Mouse (Mus musculus) liver, embryonic 16.5 days (tissue): ENCODE results near the gene Csnk2b. TPM values are rescaled to one million over a fixed set of nuclear protein-coding genes. Genes with fewer than 3 reads are reported as not detected.
A peak's percentile ranks its signal among the peaks of the same experiment; 100 is the strongest.

Source experiments
- ATAC-seq: fragments of 200-750 bp; cut with Nextera tagmentation; 2 replicates; pipeline ENCODE4 v1.8.0; 2017; ENCODE audit warnings: low read depth, mild to moderate bottlenecking, moderate number of reproducible peaks, moderate library complexity
- H3K27ac ChIP-seq: fragments of 300-500 bp; sonication (generic); 2 replicates; pipeline ENCODE4 v1.5.1; 2014; ENCODE audit warnings: mild to moderate bottlenecking, low read length
- H3K27me3 ChIP-seq: fragments of 300-500 bp; sonication (generic); 2 replicates; pipeline ENCODE4 v1.6.1; 2014; ENCODE audit warnings: low read depth, low read length, mixed read lengths; ENCODE audit not compliant: control insufficient read depth, insufficient read depth
- H3K36me3 ChIP-seq: fragments of 300-500 bp; sonication (generic); 2 replicates; pipeline ENCODE4 v1.6.1; 2014; ENCODE audit warnings: mild to moderate bottlenecking; ENCODE audit not compliant: control insufficient read depth, insufficient read depth
- H3K4me1 ChIP-seq: fragments of 300-500 bp; sonication (generic); 2 replicates; pipeline ENCODE4 v1.6.1; 2014; ENCODE audit warnings: low read depth, low read length, mixed read lengths; ENCODE audit not compliant: control insufficient read depth
- H3K4me2 ChIP-seq: fragments of 300-500 bp; sonication (generic); 2 replicates; pipeline ENCODE4 v1.6.1; 2014; ENCODE audit warnings: low read depth, low read length, mixed read lengths
- H3K4me3 ChIP-seq: fragments of 300-500 bp; sonication (generic); 2 replicates; pipeline ENCODE4 v1.5.1; 2014; ENCODE audit warnings: low read depth, mild to moderate bottlenecking, low read length
- H3K9ac ChIP-seq: fragments of 300-500 bp; sonication (generic); 2 replicates; pipeline ENCODE4 v1.6.1; 2014; ENCODE audit warnings: low read depth, low read length
- H3K9me3 ChIP-seq: fragments of 300-500 bp; sonication (generic); replicated peaks from 2 replicates; pipeline ENCODE4 v1.6.1; 2016; ENCODE audit warnings: low read length; ENCODE audit not compliant: control insufficient read depth
- WGBS: fragments of 180-500 bp; shearing (Covaris S2); extraction: QIAGEN DNeasy Blood & Tissue Kit; methylation state at CpG from one replicate; pipeline ENCODE4 v1.1.7; 2014; ENCODE audit not compliant: insufficient replicate concordance; 5-methylcytosine and 5-hydroxymethylcytosine counted together
- polyA plus RNA-seq: library from polyadenylated mRNA; unstranded; fragments of >200 nt; fragmentation: Nextera tagmentation; extraction: Ambion mirVana; gene quantifications from 2 replicates; pipeline ENCODE4 v1.2.1, GENCODE M21; 2015

Csnk2b gene
- polyA plus RNA-seq, 1 experiment from 2014 or later = 115 TPM

DNA sequence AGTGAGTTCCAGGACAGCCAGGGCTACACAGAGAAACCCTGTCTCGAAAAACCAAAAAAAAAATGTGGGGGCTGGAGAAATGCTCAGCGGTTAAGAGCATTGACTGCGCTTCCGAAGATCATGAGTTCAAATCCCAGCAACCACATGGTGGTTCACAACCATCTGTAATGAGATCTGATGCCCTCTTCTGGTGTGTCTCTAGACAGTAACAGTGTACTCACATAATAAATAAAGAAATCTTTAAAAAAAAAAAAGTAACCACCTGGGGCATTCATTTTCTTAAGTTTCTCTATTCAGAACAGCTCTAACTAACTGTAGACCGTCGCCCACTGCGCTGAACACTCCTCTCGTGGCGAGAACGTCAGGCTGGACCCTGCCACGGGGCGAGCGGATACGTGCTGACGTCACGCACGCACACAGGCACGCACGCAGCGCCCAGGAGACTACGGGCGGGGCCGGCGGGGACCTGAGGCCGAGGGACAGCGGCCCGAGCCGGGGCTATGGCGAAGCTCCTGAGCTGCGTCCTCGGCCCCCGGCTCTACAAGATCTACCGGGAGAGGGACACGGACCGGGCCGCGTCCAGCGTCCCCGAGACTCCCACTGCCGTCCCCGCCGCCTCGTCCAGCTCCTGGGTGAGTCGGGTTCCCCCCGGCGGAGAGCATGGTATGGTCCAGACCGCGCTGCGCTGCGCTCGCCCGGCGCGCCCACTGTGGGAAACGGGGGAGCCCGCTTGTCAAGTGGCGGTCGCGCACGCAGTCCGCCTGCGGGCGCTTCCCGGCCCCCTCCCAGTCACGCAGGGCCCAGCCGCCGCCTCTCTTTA, 32.8 kb downstream of the Csnk2b start, which contains the start of gene Abhd16a:
Gene Abhd16a, plus strand, starts transcription at position 439 of the 820 bp plus-strand sequence.
- H3K36me3 ChIP-seq = peaks cover 14% of the 10 kb centered on the region
- 2% methylated on average over 65 of the region's 67 CpGs for WGBS

DNA sequence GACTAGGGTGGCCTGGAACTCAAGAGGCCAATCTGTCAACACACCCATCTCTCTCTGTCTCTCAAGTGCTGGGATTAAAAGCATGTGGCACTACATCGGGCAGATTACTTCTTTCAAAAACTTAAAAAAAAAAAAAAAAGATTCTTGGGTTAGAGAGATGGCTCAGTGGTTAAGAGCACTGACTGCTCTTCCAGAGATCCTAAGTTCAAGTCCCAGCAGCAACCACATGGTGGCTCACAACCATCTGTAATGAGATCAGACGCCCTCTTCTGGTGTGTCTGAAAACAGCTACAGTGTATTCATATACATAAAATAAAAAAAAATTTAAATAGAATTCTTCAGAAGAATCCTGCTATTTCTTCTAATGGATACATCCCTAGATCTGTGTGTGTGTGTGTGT, 33.7 kb downstream of the Csnk2b start:
- WGBS = 30% methylated on average over 2 of the region's 2 CpGs
- Histone ChIP-seq H3K4me2 (no peak overlapping the region), H3K27me3 (no peaks in the 10 kb centered on the region), H3K4me3 (no peak overlapping the region), H3K27ac (no peak overlapping the region), H3K4me1 (peaks cover 14% of the 10 kb centered on the region), H3K36me3 (peaks cover 14% of the 10 kb centered on the region), H3K9ac (no peak overlapping the region), H3K9me3 (no peaks in the 10 kb centered on the region)
- ATAC-seq = no peak

More for the DNA sequence above, 32.8 kb downstream of the Csnk2b start, which contains the start of gene Abhd16a:
- H3K4me1 ChIP-seq = peaks cover 14% of the 10 kb centered on the region
- ATAC-seq = peak; percentile 97
- no peaks in the 10 kb centered on the region for H3K27me3 ChIP-seq
- no peaks in the 10 kb centered on the region for H3K9me3 ChIP-seq
- H3K4me3 ChIP-seq = peak within 1 kb of the TSS; percentile 78
- peak within 1 kb of the TSS; percentile 94 for H3K9ac ChIP-seq
- peak within 1 kb of the TSS; percentile 66 for H3K4me2 ChIP-seq
- peak within 1 kb of the TSS; percentile 95 for H3K27ac ChIP-seq

DNA sequence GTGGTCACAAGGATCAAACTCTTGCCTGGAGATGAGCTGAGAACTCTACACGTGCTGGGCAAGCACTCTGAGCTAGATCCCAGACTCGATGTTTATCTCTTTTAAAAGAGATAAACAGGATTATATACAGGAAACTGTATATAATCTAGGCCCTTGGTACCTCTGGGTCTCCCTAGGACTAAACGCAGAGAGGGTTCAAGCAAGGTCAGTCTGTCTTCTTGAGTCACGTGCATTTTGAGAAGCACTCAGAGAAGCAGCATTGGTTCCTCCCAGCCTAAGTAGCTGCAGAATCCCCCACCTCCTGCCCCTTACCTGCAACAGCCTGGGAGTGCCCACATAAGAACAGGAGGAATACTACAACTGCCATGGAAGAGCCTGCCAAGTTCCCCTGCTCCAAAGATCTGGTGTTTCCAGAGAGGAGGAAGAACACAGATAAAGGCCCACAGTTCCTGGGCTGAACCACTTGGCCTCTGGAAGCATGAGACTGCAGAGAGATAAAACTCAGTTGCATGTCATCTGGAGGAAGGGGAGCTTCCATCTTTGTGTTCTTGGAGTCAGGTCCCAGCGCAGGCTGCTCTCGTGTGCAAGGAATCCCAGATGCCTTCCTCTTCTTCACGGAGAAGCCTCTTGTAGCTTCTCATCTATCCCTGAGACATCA, 36.5 kb downstream of the Csnk2b start, which contains the start of gene Ly6g6f:
Gene Ly6g6f, minus strand, starts transcription at position 403 of the 658 bp plus-strand sequence.
- H3K9ac ChIP-seq = no peak within 1 kb of the TSS
- peaks cover 12% of the 10 kb centered on the region for H3K4me1 ChIP-seq
- H3K4me3 ChIP-seq = no peak within 1 kb of the TSS
- no peak within 1 kb of the TSS for H3K27ac ChIP-seq
- H3K36me3 ChIP-seq = no peaks in the 10 kb centered on the region
- no peak for ATAC-seq
- H3K27me3 ChIP-seq = no peaks in the 10 kb centered on the region
- WGBS = 35% methylated on average over 7 of the region's 7 CpGs
- no peak within 1 kb of the TSS for H3K4me2 ChIP-seq
- no peaks in the 10 kb centered on the region for H3K9me3 ChIP-seq

DNA sequence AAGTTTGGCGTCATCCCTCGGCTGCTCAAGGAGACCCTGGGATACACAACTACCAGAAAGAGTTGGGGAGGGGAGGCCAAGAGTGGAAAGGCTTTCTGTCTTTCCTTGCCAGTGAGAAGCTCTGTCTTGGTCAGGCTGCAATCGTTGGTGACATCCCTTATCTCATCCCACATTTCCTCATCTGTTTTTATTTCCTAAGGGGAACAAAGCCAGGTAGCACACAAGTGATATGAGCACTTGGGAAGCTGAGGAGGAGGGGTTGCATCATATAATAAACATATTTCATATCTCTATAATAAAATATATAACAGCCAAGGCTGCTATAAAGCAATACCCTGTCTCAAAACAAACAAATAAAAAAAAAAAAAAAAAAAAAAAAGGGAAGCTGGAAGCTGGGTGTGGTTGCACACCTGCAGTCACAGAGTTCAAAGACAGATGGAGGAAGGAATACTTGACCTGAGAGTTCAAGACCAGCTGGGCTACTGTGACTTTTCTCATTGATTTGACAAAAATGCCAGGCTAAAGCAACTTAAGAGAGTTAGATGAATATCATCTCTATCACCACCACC, 37.8 kb downstream of the Csnk2b start:
- Histone ChIP-seq H3K4me3 (no peak overlapping the region), H3K27ac (no peak overlapping the region), H3K27me3 (no peaks in the 10 kb centered on the region), H3K9me3 (no peaks in the 10 kb centered on the region), H3K36me3 (no peaks in the 10 kb centered on the region), H3K9ac (no peak overlapping the region), H3K4me2 (no peak overlapping the region), H3K4me1 (peaks cover 19% of the 10 kb centered on the region)
- no peak for ATAC-seq
- 41% methylated on average over 3 of the region's 3 CpGs for WGBS

DNA sequence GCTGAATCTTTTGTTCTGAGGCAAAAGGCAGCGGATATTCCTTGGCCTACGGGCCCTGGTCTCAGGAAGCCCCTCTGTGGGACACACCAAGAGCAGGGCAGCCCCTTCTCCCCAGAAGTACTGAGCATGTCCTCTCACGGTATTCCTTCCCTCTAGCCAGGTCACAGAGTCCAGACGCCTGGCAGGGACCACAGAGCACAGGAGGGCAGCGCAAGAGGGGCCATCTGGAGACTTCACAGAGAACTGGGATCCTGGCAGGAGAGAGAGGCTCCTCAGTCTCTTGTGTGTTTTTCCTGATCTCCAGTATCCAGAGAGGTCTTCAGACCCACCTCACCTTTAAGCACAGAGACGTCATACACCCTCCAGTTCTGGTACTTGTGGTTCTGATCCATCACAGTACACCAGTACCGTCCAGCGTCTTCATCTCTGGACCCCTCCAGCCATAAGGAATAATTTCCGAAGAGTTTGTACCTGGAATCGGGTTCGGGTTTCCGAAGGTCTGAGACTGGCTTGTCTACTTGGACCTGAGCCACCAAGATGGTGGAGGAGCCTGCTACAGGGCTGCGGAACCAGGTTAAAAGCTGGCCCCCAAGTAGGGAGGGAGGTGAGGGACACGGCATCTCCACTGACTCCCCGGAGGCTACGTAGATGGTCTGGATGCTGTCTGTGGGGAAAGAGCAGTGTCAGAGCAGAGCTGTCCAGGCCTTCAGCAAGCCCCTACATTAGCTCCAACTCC, 38.8 kb downstream of the Csnk2b start:
- WGBS = 80% methylated on average over 16 of the region's 16 CpGs

DNA sequence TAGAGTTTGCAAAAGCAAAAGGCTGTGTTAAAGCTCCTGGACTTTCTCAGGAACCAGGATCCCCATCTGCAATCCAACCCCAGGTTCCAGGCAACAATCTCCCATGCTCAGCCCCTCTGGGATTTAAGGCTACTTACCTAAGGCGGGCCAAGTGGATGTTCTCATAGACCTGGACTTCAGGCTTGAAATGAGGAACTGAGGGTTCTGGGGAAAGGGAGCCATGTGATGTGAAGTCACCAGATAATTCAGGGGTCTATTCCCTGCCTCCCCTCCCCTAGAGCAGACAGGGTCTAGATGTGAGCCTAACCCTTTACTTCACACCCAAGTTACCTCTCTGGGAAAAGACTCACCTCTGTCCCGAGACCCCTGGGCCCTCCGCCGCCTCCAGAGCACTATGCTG, 41.1 kb downstream of the Csnk2b start:
- Histone ChIP-seq H3K9ac (no peak overlapping the region; the same call in 1 of the 2 replicates), H3K4me1 (peaks cover 24% of the 10 kb centered on the region), H3K4me3 (no peak overlapping the region), H3K9me3 (no peaks in the 10 kb centered on the region), H3K27me3 (peaks cover 6% of the 10 kb centered on the region), H3K4me2 (no peak overlapping the region; the same call in 1 of the 2 replicates), H3K36me3 (no peaks in the 10 kb centered on the region), H3K27ac (peak overlapping the region; percentile 80; the same call in 1 of the 2 replicates)
- no peak for ATAC-seq
- 86% methylated on average over 4 of the region's 4 CpGs for WGBS

More for the DNA sequence above, 38.8 kb downstream of the Csnk2b start:
- H3K9ac ChIP-seq = no peak overlapping the region
- H3K36me3 ChIP-seq = no peaks in the 10 kb centered on the region
- H3K4me2 ChIP-seq = no peak overlapping the region
- no peak overlapping the region for H3K27ac ChIP-seq
- H3K9me3 ChIP-seq = no peaks in the 10 kb centered on the region
- H3K27me3 ChIP-seq = peaks cover 2% of the 10 kb centered on the region
- no peak overlapping the region for H3K4me3 ChIP-seq
- no peak for ATAC-seq
- H3K4me1 ChIP-seq = peaks cover 22% of the 10 kb centered on the region

DNA sequence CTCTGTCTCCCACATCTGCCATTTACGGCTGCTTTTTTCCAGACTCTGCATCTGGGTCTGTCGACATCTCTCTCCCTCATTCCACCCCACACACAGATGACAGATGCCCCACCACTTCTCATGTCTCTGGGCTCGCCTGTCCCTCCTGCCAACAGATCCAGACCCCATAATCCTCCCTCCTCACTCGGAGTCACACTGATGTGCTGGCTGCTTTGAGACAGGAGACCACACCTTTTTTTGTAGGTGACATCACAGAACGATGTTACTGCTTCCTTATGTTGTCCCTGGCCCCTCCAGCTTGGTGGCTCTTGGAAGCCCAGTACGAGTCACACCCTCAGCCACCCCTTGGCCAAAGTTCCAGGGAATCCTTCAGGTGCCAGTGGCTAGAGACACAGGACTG, 41.6 kb downstream of the Csnk2b start:
- Histone ChIP-seq H3K36me3 (no peaks in the 10 kb centered on the region), H3K4me1 (peaks cover 23% of the 10 kb centered on the region), H3K9ac (peak overlapping the region; percentile 58), H3K27ac (peak overlapping the region; percentile 80), H3K4me3 (peak overlapping the region; percentile 34), H3K27me3 (peaks cover 6% of the 10 kb centered on the region), H3K4me2 (peak overlapping the region; percentile 65), H3K9me3 (no peaks in the 10 kb centered on the region)
- peak; percentile 62 for ATAC-seq
- WGBS = 24% methylated on average over 6 of the region's 6 CpGs

DNA sequence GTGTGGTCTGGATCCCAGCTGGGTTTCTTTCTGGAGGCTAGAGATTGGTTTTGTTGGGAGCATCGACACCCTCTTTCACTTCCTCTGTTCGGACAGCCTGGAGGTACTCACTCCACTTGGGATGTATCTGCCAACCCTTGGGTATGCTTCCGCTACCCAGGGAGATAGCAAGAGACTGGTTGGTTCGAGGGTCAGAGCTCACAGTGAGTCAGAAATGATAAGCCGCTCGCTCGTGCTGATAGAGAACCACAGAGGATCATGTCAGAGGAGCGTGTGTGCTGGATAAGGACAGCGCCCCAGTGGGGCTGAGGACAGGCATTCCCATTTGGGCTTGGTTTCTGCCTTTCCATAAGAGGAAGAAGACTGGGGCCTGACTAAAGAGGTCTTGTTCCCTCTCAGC, 42.1 kb downstream of the Csnk2b start:
- Histone ChIP-seq H3K4me3 (peak overlapping the region; percentile 34), H3K4me2 (peak overlapping the region; percentile 65), H3K36me3 (no peaks in the 10 kb centered on the region), H3K4me1 (peaks cover 23% of the 10 kb centered on the region), H3K27ac (peak overlapping the region; percentile 80), H3K9me3 (no peaks in the 10 kb centered on the region), H3K27me3 (peaks cover 6% of the 10 kb centered on the region), H3K9ac (peak overlapping the region; percentile 58)
- ATAC-seq = peak; percentile 96
- 10% methylated on average over 9 of the region's 9 CpGs for WGBS
